Mouse (Mus musculus): ENCODE data around the gene BC017158.

GRCm38 (mm10) chr7:128251946-128252345, 46.0 kb downstream of the BC017158 start:
- no peak for TF ChIP-seq POLR2A (IDR thresholded peaks at IDR 0.05; ENCODE audit: control insufficient read depth, extremely low read depth, insufficient read depth, low read length, poor library complexity)
- TF ChIP-seq CTCF (IDR thresholded peaks at IDR 0.05; ENCODE audit: borderline replicate concordance, control insufficient read depth, extremely low read depth, insufficient read depth, low read length, poor library complexity): no peak
